Mouse (Mus musculus) neural tube, embryonic 12.5 days (tissue): Measurements from ENCODE around the gene Notch2. TPM values are rescaled to one million over a fixed set of nuclear protein-coding genes. Genes with fewer than 3 reads are reported as not detected.
A peak's percentile ranks its signal among the peaks of the same experiment; 100 is the strongest.

ENCODE experiments used
- ATAC-seq: fragments of 200-750 bp; cut with Nextera tagmentation; 2 replicates; pipeline ENCODE4 v1.8.0; 2017; ENCODE audit warnings: low read depth, mild to moderate bottlenecking, moderate TSS enrichment, moderate library complexity; ENCODE audit not compliant: low FRiP score
- H3K27ac ChIP-seq: fragments of 300-500 bp; sonication (generic); 2 replicates; pipeline ENCODE4 v1.5.1; 2016
- H3K27me3 ChIP-seq: fragments of 300-500 bp; sonication (generic); replicated peaks from 2 replicates; pipeline ENCODE4 v1.6.1; 2016; ENCODE audit warnings: mild to moderate bottlenecking
- H3K36me3 ChIP-seq: fragments of 300-500 bp; sonication (generic); 2 replicates; pipeline ENCODE4 v1.6.1; 2016; ENCODE audit warnings: mild to moderate bottlenecking
- H3K4me1 ChIP-seq: fragments of 300-500 bp; sonication (generic); 2 replicates; pipeline ENCODE4 v1.6.1; 2016
- H3K4me2 ChIP-seq: fragments of 300-500 bp; sonication (generic); replicated peaks from 2 replicates; pipeline ENCODE4 v1.6.1; 2016; ENCODE audit warnings: mild to moderate bottlenecking
- H3K4me3 ChIP-seq: fragments of 300-500 bp; sonication (generic); 2 replicates; pipeline ENCODE4 v1.5.1; 2016
- H3K9ac ChIP-seq: fragments of 300-500 bp; sonication (generic); 2 replicates; pipeline ENCODE4 v1.6.1; 2016; ENCODE audit warnings: mild to moderate bottlenecking
- H3K9me3 ChIP-seq: fragments of 300-500 bp; sonication (generic); 2 replicates; pipeline ENCODE4 v1.6.1; 2016; ENCODE audit warnings: mild to moderate bottlenecking
- WGBS: fragments of 180-500 bp; shearing (Covaris S2); methylation state at CpG from one replicate; pipeline ENCODE4 v1.1.7; 2016; 5-methylcytosine and 5-hydroxymethylcytosine counted together
- polyA plus RNA-seq: library from polyadenylated mRNA; unstranded; fragments of >200 nt; fragmentation: Nextera tagmentation; extraction: Ambion mirVana; gene quantifications from 2 replicates; pipeline ENCODE4 v1.2.1, GENCODE M21; 2016

Gene Notch2
- polyA plus RNA-seq, 1 experiment from 2014 or later = 17.1 TPM

DNA sequence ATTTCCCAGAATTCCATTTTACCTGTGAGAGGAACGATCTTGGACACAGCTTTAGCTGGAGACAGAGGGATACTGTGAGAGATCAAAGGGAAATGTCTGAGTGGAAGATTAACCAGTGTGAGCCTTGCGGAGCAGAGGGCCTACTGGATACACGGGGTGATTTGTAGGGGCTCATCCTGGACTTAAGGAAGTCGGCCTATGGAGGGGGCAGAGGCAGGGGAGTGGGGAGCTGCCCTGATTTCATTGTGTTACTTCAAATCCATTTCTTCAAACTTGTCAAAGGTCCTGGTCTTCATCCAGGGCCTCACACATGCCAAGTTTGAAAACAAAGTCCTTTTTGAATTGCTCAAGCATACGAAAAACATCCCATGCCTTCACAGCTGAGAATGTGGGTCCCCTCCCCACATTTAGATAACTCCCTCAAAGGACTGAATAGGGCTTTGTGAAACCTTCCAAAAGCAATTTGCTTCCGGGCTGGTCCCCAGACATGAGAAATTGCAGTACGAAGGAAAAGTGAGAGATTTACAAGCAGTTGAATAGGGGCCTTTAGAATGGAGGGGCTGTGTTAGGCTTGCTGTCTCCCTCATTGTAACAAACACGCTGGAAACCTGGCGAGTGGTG is 91.6 kb downstream of the Notch2 start:
- H3K4me3 ChIP-seq = no peak overlapping the region
- H3K4me2 ChIP-seq = peak overlapping the region; percentile 6; the same call in 1 of the 2 replicates
- peaks cover 40% of the 10 kb centered on the region for H3K36me3 ChIP-seq
- no peaks in the 10 kb centered on the region for H3K27me3 ChIP-seq
- peaks cover 34% of the 10 kb centered on the region for H3K4me1 ChIP-seq
- peaks cover 11% of the 10 kb centered on the region for H3K9me3 ChIP-seq
- 16% methylated on average over 9 of the region's 9 CpGs for WGBS
- no peak overlapping the region for H3K9ac ChIP-seq
- peak; percentile 74 for ATAC-seq
- no peak overlapping the region for H3K27ac ChIP-seq

DNA sequence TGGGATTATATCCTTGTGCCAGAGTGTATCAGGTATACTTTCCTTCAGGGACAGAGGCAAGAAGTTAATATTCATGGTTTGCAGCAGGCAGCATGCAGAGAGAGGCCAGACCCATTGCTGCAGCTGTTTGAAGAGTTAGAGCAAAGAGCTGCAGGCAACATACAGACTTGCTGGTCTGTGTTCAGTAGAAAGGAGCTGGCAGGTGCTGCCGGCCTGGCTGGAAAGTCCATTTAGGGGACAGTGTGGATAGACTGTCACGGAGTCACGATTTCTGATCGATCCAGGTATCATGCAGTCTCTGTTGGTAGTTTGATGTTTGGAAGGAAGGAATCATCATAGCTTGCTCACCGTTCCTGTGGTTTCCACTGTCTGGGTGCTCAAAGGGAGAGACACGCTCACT is 92.2 kb downstream of the Notch2 start:
- Histone ChIP-seq H3K27me3 (no peaks in the 10 kb centered on the region), H3K4me1 (peaks cover 34% of the 10 kb centered on the region), H3K36me3 (peaks cover 34% of the 10 kb centered on the region), H3K9ac (no peak overlapping the region), H3K4me3 (no peak overlapping the region), H3K4me2 (peak overlapping the region; percentile 6; the same call in 1 of the 2 replicates), H3K27ac (peak overlapping the region; percentile 9; the same call in 1 of the 2 replicates), H3K9me3 (peaks cover 11% of the 10 kb centered on the region)
- ATAC-seq = peak; percentile 33
- 67% methylated on average over 6 of the region's 6 CpGs for WGBS

DNA sequence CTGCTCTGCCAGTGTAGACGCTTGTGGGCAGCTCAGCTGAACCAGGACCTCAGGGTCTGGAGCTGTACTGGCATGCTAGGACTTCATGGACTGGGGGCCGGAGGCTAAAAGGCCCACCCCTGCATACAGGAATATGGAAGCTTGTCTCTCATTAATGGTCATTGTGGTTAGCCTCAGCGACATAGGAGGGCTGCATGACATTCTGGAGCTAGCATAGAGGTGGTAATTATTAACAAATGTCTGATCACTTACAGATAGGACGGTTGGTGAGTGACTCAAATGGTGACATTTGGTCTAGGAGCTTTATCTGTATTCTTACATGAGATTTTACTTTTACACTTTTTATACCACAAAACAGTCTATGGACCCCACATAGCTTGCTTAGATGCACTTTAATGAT is 92.8 kb downstream of the Notch2 start:
- WGBS = 69% methylated on average over 4 of the region's 4 CpGs
- H3K4me2 ChIP-seq = 0 out of 2 replicates have a peak overlapping the region, but pooled peaks have one; percentile 6
- no peak for ATAC-seq
- H3K36me3 ChIP-seq = peaks cover 29% of the 10 kb centered on the region
- H3K27me3 ChIP-seq = no peaks in the 10 kb centered on the region
- H3K9ac ChIP-seq = no peak overlapping the region
- H3K9me3 ChIP-seq = peaks cover 11% of the 10 kb centered on the region
- peaks cover 34% of the 10 kb centered on the region for H3K4me1 ChIP-seq
- no peak overlapping the region; the same call in 1 of the 2 replicates for H3K27ac ChIP-seq
- H3K4me3 ChIP-seq = no peak overlapping the region

DNA sequence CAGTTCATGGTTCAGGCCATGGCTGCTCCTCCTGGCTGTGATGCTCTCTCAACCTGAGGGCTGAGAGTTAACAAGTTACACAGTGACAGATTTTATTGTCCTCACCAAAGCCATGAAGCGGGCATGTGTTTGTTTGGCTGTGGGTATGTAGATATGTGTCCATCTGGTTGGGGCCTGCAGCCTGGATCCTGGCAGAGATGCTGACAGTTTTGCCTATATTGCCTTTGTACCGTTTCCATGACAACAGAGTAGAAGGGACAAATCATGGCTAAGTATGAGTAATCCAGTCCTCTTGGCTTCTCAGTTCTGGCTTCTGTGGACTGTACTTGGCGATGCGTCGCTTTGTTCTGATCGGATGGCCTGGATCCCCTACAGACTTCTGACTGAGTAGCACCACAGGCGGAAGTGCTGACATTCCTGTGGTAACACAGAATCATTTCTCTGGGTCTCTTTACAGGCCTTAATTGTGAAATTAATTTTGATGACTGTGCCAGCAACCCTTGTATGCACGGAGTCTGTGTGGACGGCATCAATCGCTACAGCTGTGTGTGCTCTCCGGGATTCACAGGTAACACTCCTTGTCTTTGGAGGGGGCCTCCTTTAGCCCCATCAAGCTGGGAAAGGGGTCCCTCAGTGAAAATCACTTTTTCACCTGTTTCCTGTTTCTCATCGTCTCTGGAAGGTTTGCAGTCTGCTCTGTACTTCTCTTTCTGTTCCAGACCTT is 93.4 kb downstream of the Notch2 start:
- WGBS = 63% methylated on average over 12 of the region's 12 CpGs
- Histone ChIP-seq H3K27me3 (no peaks in the 10 kb centered on the region), H3K4me1 (peaks cover 34% of the 10 kb centered on the region), H3K9ac (no peak overlapping the region), H3K4me3 (no peak overlapping the region), H3K4me2 (no peak overlapping the region), H3K27ac (no peak overlapping the region), H3K36me3 (peaks cover 28% of the 10 kb centered on the region), H3K9me3 (peaks cover 11% of the 10 kb centered on the region)
- ATAC-seq = peak; percentile 43; the same call in 1 of the 2 replicates

DNA sequence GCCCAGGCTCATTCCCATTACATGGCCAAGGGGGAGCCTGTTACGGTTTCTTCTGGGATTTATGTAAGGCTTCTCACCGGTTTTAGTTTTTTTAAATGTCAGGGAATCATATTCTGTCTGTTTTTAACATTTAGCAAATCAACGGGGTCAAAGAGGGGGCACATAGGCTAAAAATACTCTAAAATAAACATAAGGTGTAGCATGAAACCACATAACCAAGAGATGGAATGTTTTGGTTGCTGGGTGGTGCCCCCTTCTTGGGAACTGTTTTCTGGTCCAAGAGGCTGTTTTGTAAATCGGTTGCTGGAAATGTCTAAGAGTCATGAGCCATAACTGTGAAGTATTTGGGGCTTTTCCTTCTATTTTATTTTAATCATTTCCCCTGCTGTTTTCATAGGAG is 95.1 kb downstream of the Notch2 start:
- Histone ChIP-seq H3K27me3 (no peaks in the 10 kb centered on the region), H3K9me3 (no peaks in the 10 kb centered on the region), H3K36me3 (peaks cover 19% of the 10 kb centered on the region; the same call in 1 of the 2 replicates), H3K27ac (no peak overlapping the region), H3K4me3 (no peak overlapping the region), H3K9ac (no peak overlapping the region), H3K4me1 (peaks cover 34% of the 10 kb centered on the region), H3K4me2 (no peak overlapping the region)
- WGBS = 81% methylated on average over 4 of the region's 4 CpGs
- no peak for ATAC-seq

DNA sequence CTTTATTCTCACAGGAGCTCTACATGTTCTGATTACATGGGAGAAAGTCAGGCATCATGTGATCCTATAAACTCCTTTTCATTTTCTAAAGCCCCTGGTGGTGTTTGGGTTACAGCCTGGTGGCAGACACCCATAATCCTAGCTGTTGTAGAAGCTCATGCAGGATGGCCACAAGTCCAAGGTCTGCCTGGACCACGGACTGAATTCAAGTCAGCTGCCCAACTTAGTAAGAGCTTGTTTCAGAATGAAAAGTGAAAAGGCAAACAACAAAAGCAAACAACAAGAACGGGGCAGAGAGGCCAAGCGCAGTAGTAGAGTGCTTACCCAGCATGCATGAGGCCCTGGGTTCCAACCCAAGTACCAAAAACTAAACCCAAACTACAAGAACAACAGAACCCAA is 95.5 kb downstream of the Notch2 start:
- Histone ChIP-seq H3K4me2 (no peak overlapping the region), H3K9me3 (no peaks in the 10 kb centered on the region), H3K27ac (no peak overlapping the region), H3K36me3 (peaks cover 19% of the 10 kb centered on the region), H3K27me3 (no peaks in the 10 kb centered on the region), H3K4me1 (peaks cover 34% of the 10 kb centered on the region), H3K9ac (no peak overlapping the region), H3K4me3 (no peak overlapping the region)
- WGBS = 92% methylated on average over 3 of the region's 3 CpGs
- ATAC-seq = no peak

DNA sequence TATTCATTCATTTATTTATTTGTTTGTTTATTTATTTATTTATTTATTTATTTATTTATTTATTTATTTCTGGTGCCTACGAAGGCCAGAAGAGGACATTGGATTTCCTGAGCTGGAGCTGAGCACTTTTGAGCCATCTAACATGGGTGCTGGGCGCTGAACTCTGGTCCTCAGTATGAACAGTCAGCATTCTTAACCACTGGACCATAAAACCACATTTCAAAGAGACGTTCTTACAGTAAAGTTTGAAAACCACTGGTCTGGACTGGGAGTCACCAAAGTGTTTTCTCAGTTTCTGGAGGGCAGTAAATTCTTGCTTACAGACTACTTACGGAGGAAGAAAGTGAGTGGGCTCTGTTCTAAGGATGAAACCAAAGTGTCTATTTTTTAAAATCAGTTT is 97.3 kb downstream of the Notch2 start:
- WGBS = 84% methylated on average over 4 of the region's 4 CpGs
- Histone ChIP-seq H3K27ac (no peak overlapping the region), H3K4me3 (no peak overlapping the region), H3K9ac (no peak overlapping the region), H3K36me3 (peaks cover 19% of the 10 kb centered on the region), H3K27me3 (no peaks in the 10 kb centered on the region), H3K9me3 (no peaks in the 10 kb centered on the region), H3K4me2 (no peak overlapping the region), H3K4me1 (peaks cover 17% of the 10 kb centered on the region)
- no peak for ATAC-seq

DNA sequence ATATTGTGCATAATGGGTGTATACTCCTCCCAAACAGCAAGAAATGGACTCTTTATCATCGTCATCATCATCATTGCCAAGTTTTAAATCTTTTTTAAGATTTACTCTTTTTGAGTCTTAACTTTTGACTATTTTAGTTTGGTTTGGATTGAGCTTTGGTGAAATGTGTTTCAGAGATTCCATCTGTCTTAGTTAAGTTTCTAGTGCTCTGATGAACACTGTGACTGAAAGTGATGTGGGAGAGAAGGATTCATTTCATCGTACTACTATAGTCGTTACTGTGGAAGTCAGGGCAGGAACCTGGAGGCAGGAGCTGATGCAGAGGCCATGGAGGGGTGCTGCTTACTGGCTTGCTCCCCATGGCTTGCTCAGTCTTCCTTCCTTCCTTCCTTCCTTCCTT is 104.9 kb downstream of the Notch2 start:
- ATAC-seq = no peak
- Histone ChIP-seq H3K9me3 (no peaks in the 10 kb centered on the region), H3K4me1 (peaks cover 4% of the 10 kb centered on the region; the same call in 1 of the 2 replicates), H3K4me2 (no peak overlapping the region), H3K27ac (no peak overlapping the region), H3K4me3 (no peak overlapping the region), H3K27me3 (no peaks in the 10 kb centered on the region), H3K9ac (no peak overlapping the region), H3K36me3 (peaks cover 31% of the 10 kb centered on the region)
- 97% methylated on average over 3 of the region's 3 CpGs for WGBS

DNA sequence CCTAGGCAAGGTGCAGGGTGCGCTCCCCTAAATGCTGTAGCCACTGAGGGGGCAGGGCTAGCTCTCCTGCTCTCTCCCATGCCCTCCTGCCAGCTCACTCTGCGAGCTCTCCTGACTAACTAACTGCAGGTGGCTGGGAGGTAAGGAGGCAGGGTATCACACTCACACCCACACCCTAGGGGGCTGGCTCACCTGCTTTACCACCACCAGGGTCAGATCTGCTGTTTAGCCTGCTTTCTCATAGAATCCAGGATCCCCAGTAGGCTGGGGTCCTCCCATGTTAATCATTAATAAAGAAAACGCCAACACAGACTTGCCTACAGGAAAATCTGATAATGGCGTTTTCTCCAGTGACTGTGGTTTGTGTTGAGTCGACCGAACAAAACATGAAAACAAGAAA is 106.0 kb downstream of the Notch2 start:
- Histone ChIP-seq H3K4me2 (no peak overlapping the region), H3K9ac (no peak overlapping the region), H3K4me1 (peaks cover 4% of the 10 kb centered on the region; the same call in 1 of the 2 replicates), H3K27ac (no peak overlapping the region), H3K4me3 (no peak overlapping the region), H3K27me3 (no peaks in the 10 kb centered on the region), H3K36me3 (peaks cover 41% of the 10 kb centered on the region), H3K9me3 (no peaks in the 10 kb centered on the region)
- no peak for ATAC-seq
- 73% methylated on average over 6 of the region's 6 CpGs for WGBS

DNA sequence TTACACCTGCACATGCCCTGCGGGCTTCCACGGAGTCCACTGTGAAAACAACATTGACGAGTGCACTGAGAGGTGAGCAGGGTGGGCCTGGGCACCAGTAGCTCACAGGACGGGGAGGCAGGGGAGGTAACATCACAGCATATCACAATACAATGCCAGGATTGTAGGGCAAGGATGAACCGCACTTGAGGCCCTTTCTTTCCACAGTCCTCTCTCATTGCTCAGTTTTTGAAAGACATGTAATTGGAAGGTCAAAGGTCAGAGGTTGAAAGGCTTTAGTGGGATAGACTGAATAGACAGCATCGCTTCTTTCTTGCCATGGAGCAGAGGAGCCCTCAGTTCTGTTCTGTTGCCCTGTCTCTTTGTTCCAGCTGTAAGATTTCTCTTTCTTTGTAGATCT is 107.6 kb downstream of the Notch2 start:
- 19% methylated on average over 6 of the region's 6 CpGs for WGBS
- Histone ChIP-seq H3K9ac (no peak overlapping the region), H3K9me3 (no peaks in the 10 kb centered on the region), H3K36me3 (peaks cover 43% of the 10 kb centered on the region), H3K27me3 (no peaks in the 10 kb centered on the region), H3K27ac (no peak overlapping the region), H3K4me2 (no peak overlapping the region), H3K4me3 (no peak overlapping the region), H3K4me1 (peaks cover 4% of the 10 kb centered on the region; the same call in 1 of the 2 replicates)
- no peak for ATAC-seq

DNA sequence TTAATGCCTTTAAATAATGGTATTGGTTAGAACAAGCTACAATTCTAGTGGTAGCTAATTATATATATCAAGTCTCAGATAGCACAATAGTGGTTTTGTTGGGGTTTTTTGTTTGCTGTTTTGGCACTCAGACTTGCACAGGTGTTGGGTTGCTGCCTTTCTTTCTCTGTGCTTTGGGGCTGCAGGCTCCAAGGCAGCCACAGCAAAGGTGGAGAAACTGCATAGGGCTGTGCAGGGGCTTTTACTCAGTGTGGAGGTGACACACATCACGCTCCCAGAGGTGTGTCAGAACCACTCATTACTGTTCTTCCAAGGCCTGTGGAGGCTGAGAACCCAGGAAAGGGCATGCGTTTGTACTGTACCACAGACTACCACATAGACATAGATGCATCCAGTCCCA is 114.4 kb downstream of the Notch2 start:
- peaks cover 44% of the 10 kb centered on the region for H3K36me3 ChIP-seq
- WGBS = 100% methylated on average over 2 of the region's 2 CpGs
- H3K27ac ChIP-seq = no peak overlapping the region
- no peak overlapping the region for H3K4me3 ChIP-seq
- no peak overlapping the region for H3K4me2 ChIP-seq
- H3K9me3 ChIP-seq = no peaks in the 10 kb centered on the region
- H3K27me3 ChIP-seq = no peaks in the 10 kb centered on the region
- no peak overlapping the region for H3K9ac ChIP-seq
- H3K4me1 ChIP-seq = no peaks in the 10 kb centered on the region
- no peak for ATAC-seq

DNA sequence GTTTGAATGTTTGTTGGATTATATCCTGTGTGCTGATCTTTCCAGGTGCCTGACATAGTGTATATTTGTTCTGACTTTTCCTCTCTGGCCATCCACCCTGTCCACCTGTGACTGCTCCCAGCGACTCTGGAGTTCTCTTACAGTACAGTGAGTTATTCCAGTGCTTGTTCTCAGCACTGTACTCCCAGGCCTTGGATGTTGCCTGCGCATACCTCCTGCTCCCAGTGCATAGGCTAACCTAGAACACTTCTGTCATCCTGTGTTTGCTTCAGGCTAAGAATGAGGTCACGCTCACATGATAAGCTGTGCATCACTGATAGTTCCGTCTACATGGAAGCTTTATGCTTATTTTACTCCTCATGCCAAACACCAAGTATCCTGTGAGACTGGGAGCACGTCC is 115.4 kb downstream of the Notch2 start:
- no peak overlapping the region for H3K4me3 ChIP-seq
- H3K4me2 ChIP-seq = no peak overlapping the region
- no peaks in the 10 kb centered on the region for H3K4me1 ChIP-seq
- no peak overlapping the region for H3K27ac ChIP-seq
- WGBS = 94% methylated on average over 5 of the region's 5 CpGs
- H3K9ac ChIP-seq = no peak overlapping the region
- ATAC-seq = no peak
- H3K36me3 ChIP-seq = peaks cover 42% of the 10 kb centered on the region
- no peaks in the 10 kb centered on the region for H3K27me3 ChIP-seq
- H3K9me3 ChIP-seq = no peaks in the 10 kb centered on the region
